Mouse (Mus musculus): Measurements from ENCODE around the gene Olfr1423. TPM values are rescaled to one million over a fixed set of nuclear protein-coding genes. Genes with fewer than 3 reads are reported as not detected.
"Not testable (repeated sequence)": the region's sequence is repeated elsewhere in the genome, so short reads cannot be mapped to it uniquely, and the experiment has no call there.

Gene Olfr1423
- polyA plus RNA-seq (2014; fragmentation: Nextera tagmentation; extraction: Ambion mirVana) = 0.03 TPM in 1 of 2 replicates, not detected in the other

- Histone ChIP-seq H3K27me3 (ENCODE audit: control insufficient read depth, insufficient read depth, low read length) (no peaks in the 10 kb centered on the region), H3K9me3 (ENCODE audit: control insufficient read depth, low read length) (no peaks in the 10 kb centered on the region), H3K9ac (ENCODE audit: low read length) (no peak within 1 kb of the TSS), H3K36me3 (ENCODE audit: control insufficient read depth, insufficient read depth, low read length) (no peaks in the 10 kb centered on the region), H3K4me3 (ENCODE audit: low read depth, low read length) (no peak within 1 kb of the TSS), H3K27ac (ENCODE audit: low read depth, low read length) (no peak within 1 kb of the TSS), H3K4me2 (no peak within 1 kb of the TSS), H3K4me1 (ENCODE audit: control insufficient read depth, insufficient read depth, low read length) (no peaks in the 10 kb centered on the region)
- ATAC-seq (ENCODE audit: low FRiP score) = no peak
- WGBS = 61% methylated on average over 2 of the region's 2 CpGs
- DNase-seq (ENCODE audit: low spot score, missing footprints) = no peak
Measured at GRCm38 (mm10) chr19:12041217-12041616, at the start of gene Olfr1423. Gene Olfr1423 (minus strand): TSS chr19:12041317.

GRCm38 (mm10) chr19:12077631-12078030 lies 36.5 kb upstream of the Olfr1423 start, which contains the start of gene Olfr1425:
Gene Olfr1425 (minus strand): TSS chr19:12077731.
- not testable (repeated sequence) for H3K4me2 ChIP-seq; H3K27me3 ChIP-seq (ENCODE audit: control insufficient read depth, insufficient read depth, low read length); ATAC-seq (ENCODE audit: low FRiP score); H3K9ac ChIP-seq (ENCODE audit: low read length); H3K36me3 ChIP-seq (ENCODE audit: control insufficient read depth, insufficient read depth, low read length); DNase-seq (ENCODE audit: low spot score, missing footprints); H3K9me3 ChIP-seq (ENCODE audit: control insufficient read depth, low read length); H3K4me1 ChIP-seq (ENCODE audit: control insufficient read depth, insufficient read depth, low read length); H3K27ac ChIP-seq (ENCODE audit: low read depth, low read length); H3K4me3 ChIP-seq (ENCODE audit: low read depth, low read length)
- WGBS = 83% methylated on average over 4 of the region's 4 CpGs

- H3K4me3 ChIP-seq (ENCODE audit: low read depth, low read length); DNase-seq (ENCODE audit: low spot score, missing footprints); H3K4me2 ChIP-seq; H3K36me3 ChIP-seq (ENCODE audit: control insufficient read depth, insufficient read depth, low read length); H3K9ac ChIP-seq (ENCODE audit: low read length); H3K9me3 ChIP-seq (ENCODE audit: control insufficient read depth, low read length); ATAC-seq (ENCODE audit: low FRiP score); H3K4me1 ChIP-seq (ENCODE audit: control insufficient read depth, insufficient read depth, low read length); H3K27ac ChIP-seq (ENCODE audit: low read depth, low read length); H3K27me3 ChIP-seq (ENCODE audit: control insufficient read depth, insufficient read depth, low read length): not testable (repeated sequence)
- WGBS = 88% methylated on average over 1 of the region's 1 CpGs
Measured at GRCm38 (mm10) chr19:12069546-12069945, 28.4 kb upstream of the Olfr1423 start.

GRCm38 (mm10) chr19:12067806-12068205 lies 26.7 kb upstream of the Olfr1423 start:
- not testable (repeated sequence) for H3K9ac ChIP-seq (ENCODE audit: low read length); DNase-seq (ENCODE audit: low spot score, missing footprints); H3K9me3 ChIP-seq (ENCODE audit: control insufficient read depth, low read length); ATAC-seq (ENCODE audit: low FRiP score); H3K4me1 ChIP-seq (ENCODE audit: control insufficient read depth, insufficient read depth, low read length); H3K27ac ChIP-seq (ENCODE audit: low read depth, low read length); H3K36me3 ChIP-seq (ENCODE audit: control insufficient read depth, insufficient read depth, low read length); H3K27me3 ChIP-seq (ENCODE audit: control insufficient read depth, insufficient read depth, low read length); H3K4me3 ChIP-seq (ENCODE audit: low read depth, low read length); H3K4me2 ChIP-seq
- WGBS = 83% methylated on average over 1 of the region's 1 CpGs

GRCm38 (mm10) chr19:12062582-12062981 lies 21.5 kb upstream of the Olfr1423 start, which contains the start of gene Olfr1424:
Gene Olfr1424 (minus strand): TSS chr19:12062682.
- H3K9me3 ChIP-seq (ENCODE audit: control insufficient read depth, low read length); H3K27me3 ChIP-seq (ENCODE audit: control insufficient read depth, insufficient read depth, low read length); H3K27ac ChIP-seq (ENCODE audit: low read depth, low read length); ATAC-seq (ENCODE audit: low FRiP score); H3K4me2 ChIP-seq; DNase-seq (ENCODE audit: low spot score, missing footprints); H3K36me3 ChIP-seq (ENCODE audit: control insufficient read depth, insufficient read depth, low read length); H3K4me1 ChIP-seq (ENCODE audit: control insufficient read depth, insufficient read depth, low read length); H3K9ac ChIP-seq (ENCODE audit: low read length); H3K4me3 ChIP-seq (ENCODE audit: low read depth, low read length): not testable (repeated sequence)
- 86% methylated on average over 1 of the region's 1 CpGs for WGBS

- no peaks in the 10 kb centered on the region for H3K36me3 ChIP-seq (ENCODE audit: control insufficient read depth, insufficient read depth, low read length)
- H3K9ac ChIP-seq (ENCODE audit: low read length) = no peak overlapping the region
- H3K27ac ChIP-seq (ENCODE audit: low read depth, low read length) = no peak overlapping the region
- 91% methylated on average over 5 of the region's 5 CpGs for WGBS
- no peak for DNase-seq (ENCODE audit: low spot score, missing footprints)
- no peaks in the 10 kb centered on the region for H3K4me1 ChIP-seq (ENCODE audit: control insufficient read depth, insufficient read depth, low read length)
- H3K9me3 ChIP-seq (ENCODE audit: control insufficient read depth, low read length) = no peaks in the 10 kb centered on the region
- no peak overlapping the region for H3K4me3 ChIP-seq (ENCODE audit: low read depth, low read length)
- H3K4me2 ChIP-seq = no peak overlapping the region
- no peak for ATAC-seq (ENCODE audit: low FRiP score)
- no peaks in the 10 kb centered on the region for H3K27me3 ChIP-seq (ENCODE audit: control insufficient read depth, insufficient read depth, low read length)
Measured at GRCm38 (mm10) chr19:12043163-12043562, 2.0 kb upstream of the Olfr1423 start.

- DNase-seq (ENCODE audit: low spot score, missing footprints) (no peak), ATAC-seq (ENCODE audit: low FRiP score) (no peak)
- no peak overlapping the region for H3K4me3 ChIP-seq (ENCODE audit: low read depth, low read length)
- no peaks in the 10 kb centered on the region for H3K4me1 ChIP-seq (ENCODE audit: control insufficient read depth, insufficient read depth, low read length)
- H3K27ac ChIP-seq (ENCODE audit: low read depth, low read length) = no peak overlapping the region
- H3K9me3 ChIP-seq (ENCODE audit: control insufficient read depth, low read length) = no peaks in the 10 kb centered on the region
- H3K9ac ChIP-seq (ENCODE audit: low read length) = no peak overlapping the region
- H3K27me3 ChIP-seq (ENCODE audit: control insufficient read depth, insufficient read depth, low read length) = no peaks in the 10 kb centered on the region
- no peaks in the 10 kb centered on the region for H3K36me3 ChIP-seq (ENCODE audit: control insufficient read depth, insufficient read depth, low read length)
- no peak overlapping the region for H3K4me2 ChIP-seq
Measured at GRCm38 (mm10) chr19:12037727-12038126, 3.4 kb downstream of the Olfr1423 start.

GRCm38 (mm10) chr19:12026606-12027005 lies 14.5 kb downstream of the Olfr1423 start:
- Histone ChIP-seq H3K9me3 (ENCODE audit: control insufficient read depth, low read length) (no peaks in the 10 kb centered on the region), H3K9ac (ENCODE audit: low read length) (no peak overlapping the region), H3K4me3 (ENCODE audit: low read depth, low read length) (no peak overlapping the region), H3K36me3 (ENCODE audit: control insufficient read depth, insufficient read depth, low read length) (no peaks in the 10 kb centered on the region), H3K27ac (ENCODE audit: low read depth, low read length) (no peak overlapping the region), H3K4me2 (no peak overlapping the region), H3K4me1 (ENCODE audit: control insufficient read depth, insufficient read depth, low read length) (no peaks in the 10 kb centered on the region), H3K27me3 (ENCODE audit: control insufficient read depth, insufficient read depth, low read length) (no peaks in the 10 kb centered on the region)
- DNase-seq (ENCODE audit: low spot score, missing footprints) (no peak), ATAC-seq (ENCODE audit: low FRiP score) (no peak)
- 87% methylated on average over 2 of the region's 2 CpGs for WGBS

GRCm38 (mm10) chr19:12025333-12025732 lies 15.8 kb downstream of the Olfr1423 start:
- 89% methylated on average over 3 of the region's 3 CpGs for WGBS
- no peaks in the 10 kb centered on the region for H3K4me1 ChIP-seq (ENCODE audit: control insufficient read depth, insufficient read depth, low read length)
- H3K27ac ChIP-seq (ENCODE audit: low read depth, low read length) = no peak overlapping the region
- no peak overlapping the region for H3K4me2 ChIP-seq
- H3K27me3 ChIP-seq (ENCODE audit: control insufficient read depth, insufficient read depth, low read length) = no peaks in the 10 kb centered on the region
- no peaks in the 10 kb centered on the region for H3K36me3 ChIP-seq (ENCODE audit: control insufficient read depth, insufficient read depth, low read length)
- ATAC-seq (ENCODE audit: low FRiP score) = no peak
- H3K4me3 ChIP-seq (ENCODE audit: low read depth, low read length) = no peak overlapping the region
- DNase-seq (ENCODE audit: low spot score, missing footprints) = no peak
- no peaks in the 10 kb centered on the region for H3K9me3 ChIP-seq (ENCODE audit: control insufficient read depth, low read length)
- no peak overlapping the region for H3K9ac ChIP-seq (ENCODE audit: low read length)
